Mouse (Mus musculus) heart, embryonic 10.5 days (tissue): Measurements from ENCODE around the gene Tex21. TPM values are rescaled to one million over a fixed set of nuclear protein-coding genes. Genes with fewer than 3 reads are reported as not detected.
"Not testable (repeated sequence)": the region's sequence is repeated elsewhere in the genome, so short reads cannot be mapped to it uniquely, and the experiment has no call there.

Source experiments
- DNase-seq: peaks from one replicate; pipeline ENCODE4 v3.0.0-alpha.2; 2017; ENCODE audit warnings: low spot score
- H3K27ac ChIP-seq: fragments of 300-500 bp; sonication (generic); 2 replicates; pipeline ENCODE4 v1.5.1; 2016; ENCODE audit warnings: mild to moderate bottlenecking
- H3K27me3 ChIP-seq: fragments of 300-500 bp; sonication (generic); 2 replicates; pipeline ENCODE4 v1.6.1; 2016; ENCODE audit warnings: mild to moderate bottlenecking; ENCODE audit not compliant: poor library complexity, insufficient read depth, severe bottlenecking
- H3K36me3 ChIP-seq: fragments of 300-500 bp; sonication (generic); 2 replicates; pipeline ENCODE4 v1.6.1; 2016; ENCODE audit warnings: mild to moderate bottlenecking, moderate library complexity
- H3K4me1 ChIP-seq: fragments of 300-500 bp; sonication (generic); 2 replicates; pipeline ENCODE4 v1.6.1; 2016; ENCODE audit warnings: mild to moderate bottlenecking
- H3K4me3 ChIP-seq: fragments of 300-500 bp; sonication (generic); 2 replicates; pipeline ENCODE4 v1.5.1; 2016; ENCODE audit warnings: mild to moderate bottlenecking, moderate library complexity
- H3K9me3 ChIP-seq: fragments of 300-500 bp; sonication (generic); 2 replicates; pipeline ENCODE4 v1.6.1; 2016; ENCODE audit warnings: mild to moderate bottlenecking, moderate library complexity
- whole genome bisulfite sequencing: fragments of 180-500 bp; shearing (Covaris S2); methylation state at CpG from one replicate; pipeline ENCODE4 v1.1.7; 2016; 5-methylcytosine and 5-hydroxymethylcytosine counted together
- polyA plus RNA-seq: library from polyadenylated mRNA; unstranded; fragments of >200 nt; fragmentation: Nextera tagmentation; extraction: Ambion mirVana; gene quantifications from 2 replicates; pipeline ENCODE4 v1.2.1, GENCODE M21; 2016

The Tex21 gene
- polyA plus RNA-seq, 1 experiment from 2014 or later = 0.06 TPM

- peaks cover 17% of the 10 kb centered on the region for H3K4me1 ChIP-seq
- WGBS = 2% methylated on average over 43 of the region's 43 CpGs
- no peaks in the 10 kb centered on the region for H3K27me3 ChIP-seq
- peak within 1 kb of the TSS; percentile 92 for H3K27ac ChIP-seq
- H3K9me3 ChIP-seq = no peaks in the 10 kb centered on the region
- H3K36me3 ChIP-seq = no peaks in the 10 kb centered on the region
- DNase-seq = peak; percentile 99
- H3K4me3 ChIP-seq = peak within 1 kb of the TSS; percentile 72
Observed at GRCm38 (mm10) chr12:76254725-76255498, 8.4 kb upstream of the Tex21 start, which contains the start of gene Mthfd1. Mthfd1 (plus strand) TSS chr12:76255298.

DNA sequence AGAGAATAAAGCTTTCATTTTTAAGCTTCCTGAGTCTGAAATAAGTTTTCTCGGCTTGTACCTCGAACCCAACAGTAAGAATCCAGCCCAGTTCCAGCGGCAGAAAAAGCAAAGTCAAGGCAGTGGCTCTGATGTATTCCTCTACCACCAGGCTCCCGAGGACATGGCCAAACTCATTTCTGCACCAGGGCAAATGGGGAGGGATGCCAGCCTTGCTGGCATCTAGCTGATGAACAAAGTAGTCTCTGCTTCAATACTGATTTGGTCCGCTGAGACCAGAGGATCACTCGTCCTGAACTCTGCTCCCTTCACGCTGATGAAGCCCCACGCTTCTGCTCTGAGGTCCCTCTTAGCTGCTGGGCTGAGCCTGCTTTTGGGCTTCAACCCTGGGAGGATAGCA lies 7.4 kb upstream of the Tex21 start:
- Histone ChIP-seq H3K27ac (peak overlapping the region; percentile 30; the same call in 1 of the 2 replicates), H3K27me3 (no peaks in the 10 kb centered on the region), H3K4me3 (no peak overlapping the region), H3K4me1 (peaks cover 17% of the 10 kb centered on the region), H3K9me3 (no peaks in the 10 kb centered on the region), H3K36me3 (no peaks in the 10 kb centered on the region)
- WGBS = 79% methylated on average over 8 of the region's 8 CpGs
- no peak for DNase-seq

GRCm38 (mm10) chr12:76253591-76253990 lies 7.0 kb upstream of the Tex21 start:
- 0 out of 2 replicates have a peak overlapping the region, but pooled peaks have one; percentile 30 for H3K27ac ChIP-seq
- H3K9me3 ChIP-seq = no peaks in the 10 kb centered on the region
- no peaks in the 10 kb centered on the region for H3K36me3 ChIP-seq
- H3K4me1 ChIP-seq = peaks cover 17% of the 10 kb centered on the region
- H3K27me3 ChIP-seq = no peaks in the 10 kb centered on the region
- WGBS = 83% methylated on average over 2 of the region's 2 CpGs
- DNase-seq = no peak
- no peak overlapping the region for H3K4me3 ChIP-seq

DNA sequence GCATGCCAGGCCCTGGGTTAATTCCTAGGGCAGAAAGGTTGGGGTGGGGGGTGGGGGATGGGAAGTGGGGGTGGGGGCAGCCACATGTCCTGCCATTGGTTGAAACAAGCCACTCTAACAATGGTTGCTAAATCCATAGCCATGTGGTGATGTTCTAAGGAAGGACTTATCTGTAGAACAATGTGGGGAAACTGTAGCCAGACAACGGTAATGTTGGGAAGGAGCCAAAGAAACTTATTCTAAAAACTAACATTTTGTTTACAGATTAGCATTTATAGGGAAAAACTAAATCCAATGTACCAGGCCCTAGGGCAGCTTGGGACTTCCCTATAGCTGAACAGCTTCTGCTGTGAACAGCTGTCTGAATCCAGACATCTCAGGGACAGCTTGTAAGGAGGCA lies 6.5 kb upstream of the Tex21 start:
- Histone ChIP-seq H3K27ac (no peak overlapping the region), H3K36me3 (no peaks in the 10 kb centered on the region), H3K27me3 (no peaks in the 10 kb centered on the region), H3K9me3 (no peaks in the 10 kb centered on the region), H3K4me1 (peaks cover 17% of the 10 kb centered on the region), H3K4me3 (no peak overlapping the region)
- WGBS = 63% methylated on average over 1 of the region's 1 CpGs
- no peak for DNase-seq

GRCm38 (mm10) chr12:76244981-76245380 lies 1.6 kb downstream of the Tex21 start:
- DNase-seq = no peak
- Histone ChIP-seq H3K4me1 (no peaks in the 10 kb centered on the region), H3K27me3 (no peaks in the 10 kb centered on the region), H3K4me3 (no peak overlapping the region), H3K36me3 (no peaks in the 10 kb centered on the region), H3K27ac (no peak overlapping the region), H3K9me3 (no peaks in the 10 kb centered on the region)
- 82% methylated on average over 8 of the region's 8 CpGs for WGBS

DNA sequence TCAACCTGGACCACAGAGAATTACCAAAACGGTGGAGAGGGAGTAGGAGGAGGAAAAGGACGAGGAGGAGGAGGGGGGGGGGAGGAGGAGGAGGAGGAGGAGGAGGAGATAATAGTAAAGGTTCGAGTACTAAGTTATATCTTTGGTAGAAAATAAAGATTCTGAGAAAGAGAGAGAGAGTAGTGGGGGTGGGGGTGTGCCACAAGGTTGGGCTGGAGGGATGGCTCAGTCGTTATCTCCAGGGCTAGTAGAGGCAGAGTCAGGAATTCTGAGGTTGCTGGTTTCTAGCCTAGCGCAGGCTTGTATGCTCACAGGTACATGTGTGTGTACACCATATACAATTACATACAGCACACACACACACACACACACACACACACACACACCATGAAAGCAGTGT lies 4.7 kb downstream of the Tex21 start:
- Histone ChIP-seq H3K27ac (no peak overlapping the region), H3K4me3 (no peak overlapping the region), H3K4me1 (peaks cover 4% of the 10 kb centered on the region; the same call in 1 of the 2 replicates), H3K27me3 (no peaks in the 10 kb centered on the region), H3K9me3 (no peaks in the 10 kb centered on the region), H3K36me3 (no peaks in the 10 kb centered on the region)
- DNase-seq = no peak
- WGBS = 55% methylated on average over 5 of the region's 5 CpGs

DNA sequence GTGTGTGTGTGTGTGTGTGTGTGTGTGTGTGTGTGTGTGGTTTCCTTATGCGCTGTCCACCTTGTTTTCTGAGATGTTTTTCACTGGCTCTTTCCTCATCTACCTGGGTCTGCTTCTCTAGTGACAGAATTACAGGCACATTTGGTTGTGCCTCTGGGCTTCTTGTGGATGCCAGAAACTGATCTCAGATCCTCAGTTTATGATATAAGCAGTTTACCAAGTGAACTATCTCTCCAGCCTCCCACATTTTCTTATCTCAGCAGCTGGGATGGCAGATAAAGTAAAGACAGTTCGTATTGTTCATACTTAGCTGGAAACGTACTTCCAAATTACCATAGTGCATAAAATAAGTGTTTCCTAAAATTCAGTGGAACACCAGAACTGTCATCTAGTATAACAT lies 5.5 kb downstream of the Tex21 start:
- Histone ChIP-seq H3K27ac (no peak overlapping the region), H3K4me1 (peaks cover 4% of the 10 kb centered on the region; the same call in 1 of the 2 replicates), H3K9me3 (no peaks in the 10 kb centered on the region), H3K27me3 (no peaks in the 10 kb centered on the region), H3K36me3 (no peaks in the 10 kb centered on the region), H3K4me3 (no peak overlapping the region)
- WGBS = 65% methylated on average over 3 of the region's 3 CpGs
- DNase-seq = no peak

DNA sequence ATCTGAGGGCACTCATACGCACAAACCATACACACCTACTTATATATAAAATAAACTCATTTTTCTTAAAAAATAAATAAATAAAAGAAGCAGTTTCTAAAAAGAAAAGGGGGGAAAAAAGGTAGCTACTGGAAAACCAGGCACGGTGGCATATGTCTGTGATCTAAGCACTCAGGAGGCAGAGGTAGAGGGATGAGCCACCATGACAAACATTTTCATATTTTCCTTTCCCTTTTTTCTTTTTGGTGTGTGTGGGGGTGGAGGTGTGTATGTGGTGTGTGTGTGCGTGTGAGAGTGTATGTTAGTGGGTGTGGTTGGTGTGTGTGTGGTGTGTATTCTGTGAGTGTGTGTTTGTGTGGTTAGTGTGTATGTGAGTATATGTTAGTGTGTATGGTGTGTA lies 5.9 kb downstream of the Tex21 start:
- H3K4me3 ChIP-seq = no peak overlapping the region
- no peak for DNase-seq
- H3K4me1 ChIP-seq = peaks cover 4% of the 10 kb centered on the region; the same call in 1 of the 2 replicates
- no peaks in the 10 kb centered on the region for H3K36me3 ChIP-seq
- H3K27ac ChIP-seq = no peak overlapping the region
- H3K27me3 ChIP-seq = no peaks in the 10 kb centered on the region
- 81% methylated on average over 3 of the region's 3 CpGs for WGBS
- no peaks in the 10 kb centered on the region for H3K9me3 ChIP-seq

DNA sequence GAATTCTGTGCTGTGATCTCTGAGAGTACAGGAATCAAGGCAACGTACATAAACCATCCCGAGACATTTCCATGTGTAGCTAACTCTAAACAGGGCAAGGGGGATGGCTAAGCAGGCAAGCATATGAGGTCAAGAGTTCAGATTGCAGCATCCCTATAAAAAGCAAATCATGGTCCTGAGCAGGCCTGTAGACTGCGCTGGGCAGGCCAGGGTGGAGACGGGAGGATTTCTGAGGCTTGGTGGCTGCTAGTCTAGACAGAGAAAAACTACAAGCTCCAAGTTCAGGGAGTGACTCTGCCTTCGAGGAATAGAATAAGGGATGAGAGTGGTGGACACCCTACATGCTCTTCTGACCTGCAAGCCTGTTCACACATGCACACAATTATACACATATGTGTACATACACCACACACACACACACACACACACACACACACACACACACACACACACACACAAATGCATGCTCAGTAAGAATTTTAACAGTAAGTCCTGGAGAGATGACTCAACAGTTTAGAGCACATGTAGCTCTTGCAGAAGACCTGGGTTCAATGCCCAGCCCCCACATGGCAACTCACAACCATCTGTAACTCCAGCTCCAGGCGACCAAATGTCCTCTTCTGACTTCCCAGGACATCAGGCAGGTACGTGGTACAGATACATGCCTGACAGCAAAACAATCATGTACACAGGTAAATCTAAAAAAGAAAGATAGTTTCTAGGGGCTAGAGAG lies 6.5 kb downstream of the Tex21 start:
- no peak for DNase-seq
- Histone ChIP-seq H3K4me1 (peaks cover 4% of the 10 kb centered on the region; the same call in 1 of the 2 replicates), H3K27me3 (no peaks in the 10 kb centered on the region), H3K36me3 (no peaks in the 10 kb centered on the region), H3K9me3 (no peaks in the 10 kb centered on the region), H3K27ac (no peak overlapping the region), H3K4me3 (no peak overlapping the region)
- WGBS = 65% methylated on average over 7 of the region's 7 CpGs

- H3K27me3 ChIP-seq = no peaks in the 10 kb centered on the region
- H3K9me3 ChIP-seq = no peaks in the 10 kb centered on the region
- WGBS = 66% methylated on average over 10 of the region's 10 CpGs
- no peak overlapping the region for H3K4me3 ChIP-seq
- H3K36me3 ChIP-seq = no peaks in the 10 kb centered on the region
- no peak for DNase-seq
- peaks cover 4% of the 10 kb centered on the region; the same call in 1 of the 2 replicates for H3K4me1 ChIP-seq
- no peak overlapping the region for H3K27ac ChIP-seq
Observed at GRCm38 (mm10) chr12:76239145-76239838, 7.3 kb downstream of the Tex21 start.

DNA sequence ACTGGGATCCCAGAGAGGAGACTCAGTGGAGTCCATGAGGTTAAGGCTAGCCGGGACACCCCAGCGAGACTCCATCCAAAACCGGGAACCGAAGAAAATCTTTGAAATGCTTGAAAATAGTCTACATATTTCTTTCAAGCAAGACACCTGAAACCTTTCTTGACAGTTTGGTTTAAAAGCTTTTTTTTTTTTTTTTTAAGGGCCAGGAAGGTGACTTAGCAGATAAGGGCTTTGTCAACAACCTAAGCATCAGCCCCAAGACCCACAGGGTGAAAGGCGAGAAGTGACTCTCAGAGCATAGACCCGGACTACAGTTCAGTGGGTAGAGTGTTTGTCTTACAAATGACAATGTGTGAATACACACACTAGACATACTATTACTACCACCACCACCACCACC lies 11.3 kb downstream of the Tex21 start:
- no peaks in the 10 kb centered on the region for H3K36me3 ChIP-seq
- no peak overlapping the region for H3K27ac ChIP-seq
- WGBS = 80% methylated on average over 6 of the region's 6 CpGs
- DNase-seq = no peak
- H3K4me3 ChIP-seq = no peak overlapping the region
- H3K4me1 ChIP-seq = peaks cover 4% of the 10 kb centered on the region; the same call in 1 of the 2 replicates
- H3K9me3 ChIP-seq = no peaks in the 10 kb centered on the region
- no peaks in the 10 kb centered on the region for H3K27me3 ChIP-seq

DNA sequence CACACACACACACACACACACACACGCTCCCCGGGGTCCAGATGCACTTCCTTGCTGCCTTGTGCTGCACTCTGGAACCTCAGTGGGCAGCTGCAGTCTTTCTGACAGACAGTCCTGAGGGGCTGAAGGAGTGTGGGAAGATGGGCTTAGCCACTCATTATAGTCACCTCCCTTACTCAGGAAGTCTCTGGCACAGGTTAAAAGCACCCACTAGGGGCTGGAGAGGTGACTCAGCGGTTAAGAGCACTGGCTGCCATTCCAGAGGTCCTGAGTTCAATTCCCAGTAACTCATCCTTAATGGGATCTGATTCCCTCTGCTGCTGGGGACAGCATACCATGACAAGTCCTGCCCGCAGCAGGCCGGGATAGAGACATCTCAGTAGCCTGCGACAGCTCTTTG lies 15.9 kb downstream of the Tex21 start:
- Histone ChIP-seq H3K4me3 (no peak overlapping the region), H3K27ac (no peak overlapping the region), H3K9me3 (no peaks in the 10 kb centered on the region), H3K36me3 (no peaks in the 10 kb centered on the region), H3K4me1 (no peaks in the 10 kb centered on the region), H3K27me3 (no peaks in the 10 kb centered on the region)
- 80% methylated on average over 6 of the region's 6 CpGs for WGBS
- DNase-seq = no peak

GRCm38 (mm10) chr12:76222104-76222503 lies 24.4 kb downstream of the Tex21 start:
- not testable (repeated sequence) for H3K27ac ChIP-seq, H3K4me1 ChIP-seq, H3K27me3 ChIP-seq, H3K9me3 ChIP-seq, DNase-seq, H3K4me3 ChIP-seq, H3K36me3 ChIP-seq
- 84% methylated on average over 4 of the region's 8 CpGs for WGBS
